Mouse (Mus musculus): Measurements from ENCODE around the gene Galk2. TPM values are rescaled to one million over a fixed set of nuclear protein-coding genes. Genes with fewer than 3 reads are reported as not detected.

The Galk2 gene
- total RNA-seq (2021): 10 to 100 TPM; 11.0 to 11.5 TPM
- long read RNA-seq, experiment 1, transcript Galk2-202 (10 exons, 1,928 nt): major isoform, 16 of 22 reads
- long read RNA-seq, experiment 1, partial matches to known transcripts: 3 of 22 reads
- long read RNA-seq, experiment 1, other reads (novel, unspliced or antisense): 3 of 22 reads
- long read RNA-seq, experiment 2, transcript Galk2-202 (10 exons, 1,928 nt): major isoform, 9 of 13 reads
- long read RNA-seq, experiment 2, partial matches to known transcripts: 0 of 13 reads
- long read RNA-seq, experiment 2, other reads (novel, unspliced or antisense): 2 of 13 reads

DNA sequence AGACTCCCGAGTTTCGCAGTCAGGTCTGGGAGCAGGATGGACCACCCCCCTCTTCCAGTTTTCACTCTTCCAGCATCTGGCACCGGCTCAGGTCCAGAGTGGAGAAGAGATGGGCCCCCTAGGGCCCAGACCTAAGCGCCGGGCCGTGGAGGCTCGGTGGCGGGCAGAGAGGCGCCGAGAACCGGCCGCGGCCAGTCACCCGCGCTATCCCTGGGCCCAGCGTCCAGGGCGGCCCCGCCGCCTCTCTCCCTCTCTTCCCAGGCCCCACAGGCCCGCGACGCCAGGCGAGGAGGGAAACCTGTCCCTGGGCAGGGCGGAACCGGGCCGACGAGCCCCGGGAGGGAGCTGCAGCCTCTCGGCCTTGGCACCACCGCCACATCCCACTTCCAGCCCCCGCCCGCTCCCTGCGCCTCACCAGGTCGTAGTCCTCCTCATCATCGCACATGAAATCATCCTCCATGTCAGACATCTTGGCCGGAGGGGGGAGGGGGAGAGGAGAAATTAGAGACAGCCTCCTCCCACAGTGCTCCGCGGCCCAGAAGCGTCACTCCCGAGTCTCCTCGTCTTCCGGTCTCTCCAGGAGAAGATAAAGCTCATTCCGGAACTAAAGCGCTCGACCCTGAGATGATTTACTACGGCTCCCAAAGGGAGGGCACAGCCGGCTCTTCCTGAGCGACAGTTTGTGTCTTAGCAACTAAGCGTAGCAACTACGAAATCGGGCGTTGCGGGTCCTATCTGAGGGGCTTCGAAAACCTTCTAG lies at the start of gene Galk2, which contains the start of gene Cops2:
Galk2 (plus strand) TSS at position 589 of the 760 bp plus-strand sequence.
Cops2 (minus strand) TSS at position 619 of the 760 bp plus-strand sequence.
- DNase-seq: peak; percentile 86

GRCm38 (mm10) chr2:125809551-125809950 lies 49.4 kb upstream of the Galk2 start:
- no peak for DNase-seq

DNA sequence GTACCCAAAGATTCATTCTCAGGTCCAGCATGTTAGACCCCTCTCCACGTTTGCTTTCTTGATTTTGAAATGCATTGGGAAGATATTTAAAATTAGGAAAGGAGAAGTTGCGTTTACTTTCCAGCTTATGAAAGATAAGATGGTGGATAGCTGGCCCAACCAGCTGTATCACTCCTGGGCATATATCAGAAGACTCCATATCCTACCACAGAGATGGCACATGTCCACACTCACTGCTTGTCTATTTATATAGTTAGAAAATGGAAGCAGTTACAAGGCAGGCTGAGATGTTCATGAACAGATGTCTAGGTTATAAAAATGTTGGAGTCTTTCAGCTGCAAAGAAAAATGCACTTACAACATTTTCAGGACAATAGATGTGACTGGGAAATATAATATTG lies 47.6 kb upstream of the Galk2 start:
- DNase-seq: no peak

DNA sequence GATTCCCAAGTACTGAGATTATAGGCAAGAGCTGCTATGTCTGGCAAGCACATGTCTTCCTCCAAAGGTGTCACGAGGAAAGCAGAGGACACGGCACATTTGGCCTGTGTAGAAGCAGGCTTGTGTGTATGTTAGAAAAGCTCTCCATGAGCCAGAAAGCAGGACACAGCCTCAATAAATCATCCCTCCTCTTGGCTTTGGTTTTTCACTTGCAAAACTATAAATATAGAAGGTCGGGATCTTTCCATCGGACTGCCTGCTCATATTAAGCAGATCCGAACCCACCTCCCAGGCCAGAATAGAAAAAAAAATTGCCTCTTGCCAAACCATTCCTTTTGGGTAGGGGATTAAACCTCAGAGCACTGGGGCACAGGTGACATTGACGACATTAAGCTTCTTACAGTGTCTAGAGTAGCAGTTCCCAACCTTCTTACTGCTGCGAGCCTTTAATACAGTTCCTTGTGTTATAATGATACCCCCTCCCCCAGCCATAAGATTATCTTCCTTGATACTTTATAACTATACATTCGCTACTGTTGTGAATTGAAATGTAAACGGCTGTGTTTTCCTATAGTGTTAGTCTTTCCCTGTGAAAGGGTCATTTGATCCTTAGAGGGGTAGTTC lies 44.8 kb upstream of the Galk2 start:
- DNase-seq: no peak

DNA sequence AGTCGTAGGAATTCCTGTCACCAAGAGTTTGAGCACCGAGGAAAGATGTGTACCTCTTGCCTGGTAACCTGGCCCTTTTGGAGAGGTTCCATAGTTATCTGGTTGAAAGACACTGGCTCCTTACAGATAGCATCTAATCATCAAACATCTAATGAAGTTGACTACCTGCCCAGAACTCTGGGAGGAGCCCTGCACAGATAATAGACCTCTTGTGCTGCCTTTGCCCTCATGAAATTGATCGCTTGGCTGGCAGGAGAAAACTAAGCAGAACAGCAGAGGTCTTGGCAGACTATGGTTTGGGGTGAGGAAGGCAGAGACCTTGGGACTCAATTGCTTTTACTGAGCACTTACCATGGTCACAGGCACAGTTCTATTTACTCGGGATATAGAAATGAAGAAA lies 38.5 kb upstream of the Galk2 start:
- DNase-seq: no peak

DNA sequence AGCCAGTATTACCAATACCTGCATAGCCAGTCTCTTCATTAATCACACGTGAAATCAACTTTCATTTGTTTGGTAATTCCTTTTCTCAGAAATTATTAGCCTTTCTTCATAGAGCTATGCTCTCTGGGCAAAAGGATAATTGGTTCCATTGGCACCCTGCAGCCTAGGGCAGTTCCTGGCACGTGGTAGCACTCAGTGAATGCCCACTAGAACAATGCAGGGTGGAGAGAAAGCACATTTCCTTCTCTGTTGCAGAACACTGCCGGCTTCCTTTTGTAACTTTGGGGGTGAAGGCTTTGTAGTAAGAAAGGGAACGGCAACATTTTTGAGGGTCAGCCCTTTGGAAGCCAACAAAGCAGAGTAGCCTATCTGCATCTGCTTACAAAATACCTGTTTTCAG lies 32.7 kb upstream of the Galk2 start:
- DNase-seq: no peak

DNA sequence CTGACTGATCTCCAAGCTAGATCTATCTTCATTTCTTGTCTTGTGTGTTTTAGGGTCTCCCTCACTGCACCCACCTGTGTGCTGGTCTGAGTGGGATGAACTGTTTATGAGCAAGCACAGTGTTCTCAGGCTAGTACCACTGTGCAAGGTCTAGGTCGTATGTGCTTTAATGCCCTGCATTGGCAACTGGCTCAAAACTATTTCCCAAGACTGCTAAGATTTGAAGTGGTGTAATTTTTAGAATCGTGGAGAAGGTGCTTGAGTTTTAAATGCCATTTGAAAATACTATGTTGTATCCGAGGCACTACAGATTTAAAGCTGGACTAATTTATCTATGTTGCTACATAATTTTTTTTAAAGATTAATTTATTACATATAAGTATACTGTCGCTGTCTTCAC lies 31.0 kb upstream of the Galk2 start:
- no peak for DNase-seq

DNA sequence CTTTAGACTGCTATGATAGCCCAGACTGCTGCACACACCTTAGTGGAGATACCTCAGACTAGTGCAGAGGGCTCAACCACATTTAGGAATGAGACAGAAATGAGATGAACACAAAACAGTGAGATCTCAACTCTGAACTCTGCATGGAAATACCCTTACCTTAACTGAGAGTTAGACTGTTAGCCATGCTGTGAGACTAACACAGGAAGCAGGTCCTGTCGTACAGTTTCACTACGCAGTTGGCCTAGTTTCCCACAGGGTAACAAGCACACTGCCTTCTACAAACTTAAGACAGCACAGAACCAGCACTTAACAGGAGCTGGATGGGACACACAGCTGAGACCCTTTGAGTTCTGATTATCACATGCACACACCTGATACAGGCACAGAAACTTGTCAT lies 29.0 kb upstream of the Galk2 start:
- DNase-seq: no peak

DNA sequence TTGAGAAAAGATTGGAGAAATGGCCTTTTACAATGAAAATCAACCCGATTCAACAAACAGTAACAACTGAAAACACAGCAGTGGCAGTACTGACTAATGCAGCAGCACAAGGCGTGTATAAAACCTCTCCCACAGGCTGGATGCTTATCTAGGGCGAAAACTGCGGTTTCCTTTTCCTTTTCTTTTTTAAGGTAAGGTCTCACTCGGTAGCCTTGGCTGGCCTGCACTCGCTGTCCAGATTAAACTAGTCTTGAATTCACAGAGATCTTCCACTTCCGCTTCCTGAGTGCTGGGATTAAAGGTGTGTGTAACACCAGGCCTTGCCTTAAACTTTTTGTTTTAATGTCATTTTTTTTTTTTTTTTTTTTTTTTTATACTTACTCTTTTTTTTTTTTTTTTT lies 20.8 kb upstream of the Galk2 start:
- DNase-seq: no peak

DNA sequence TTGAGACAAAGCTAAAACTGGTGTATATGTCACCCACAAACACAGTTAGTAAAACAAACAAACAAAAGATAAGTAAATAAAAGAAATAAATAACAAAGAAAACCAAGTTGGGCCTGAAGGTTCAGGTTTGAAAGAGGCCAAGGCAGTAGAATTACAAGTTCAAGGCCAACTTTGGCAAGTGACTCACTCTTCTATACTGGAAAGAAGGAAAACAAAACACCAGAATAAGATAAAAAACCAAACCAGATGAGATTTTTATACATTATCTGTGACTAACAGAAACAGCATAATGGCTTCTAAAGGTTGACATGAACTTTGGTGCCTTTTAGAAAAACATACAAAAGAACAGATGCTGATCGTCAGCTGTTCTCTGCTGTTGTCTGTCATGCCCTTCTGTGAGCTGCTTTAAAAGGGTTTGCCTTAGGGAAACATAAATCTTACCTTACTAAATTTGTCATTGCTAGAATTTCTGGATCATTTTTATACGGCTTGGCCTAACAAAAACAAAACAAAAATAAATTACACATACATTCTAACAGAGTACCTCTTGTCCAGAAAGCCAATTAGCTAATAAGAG lies 20.1 kb upstream of the Galk2 start:
- no peak for DNase-seq

DNA sequence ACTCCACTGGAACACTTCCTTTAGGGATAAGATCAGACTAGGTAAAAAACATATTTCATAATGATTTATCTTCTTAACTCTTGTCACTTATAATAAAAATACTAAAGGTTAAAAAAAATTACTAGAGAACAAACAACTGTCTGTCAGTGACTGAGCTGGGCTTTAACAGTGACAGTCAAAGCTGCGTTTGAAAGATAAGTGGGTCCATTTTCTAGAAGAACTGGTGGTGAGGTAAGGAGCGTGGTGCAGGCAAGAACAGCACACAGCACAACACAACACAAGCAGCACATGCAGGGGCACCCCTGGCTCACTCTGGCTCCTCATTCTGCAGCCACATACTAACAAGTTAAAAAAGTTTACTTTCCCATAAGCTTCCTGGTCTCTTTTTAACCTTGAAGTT lies 7.7 kb upstream of the Galk2 start:
- DNase-seq: no peak

DNA sequence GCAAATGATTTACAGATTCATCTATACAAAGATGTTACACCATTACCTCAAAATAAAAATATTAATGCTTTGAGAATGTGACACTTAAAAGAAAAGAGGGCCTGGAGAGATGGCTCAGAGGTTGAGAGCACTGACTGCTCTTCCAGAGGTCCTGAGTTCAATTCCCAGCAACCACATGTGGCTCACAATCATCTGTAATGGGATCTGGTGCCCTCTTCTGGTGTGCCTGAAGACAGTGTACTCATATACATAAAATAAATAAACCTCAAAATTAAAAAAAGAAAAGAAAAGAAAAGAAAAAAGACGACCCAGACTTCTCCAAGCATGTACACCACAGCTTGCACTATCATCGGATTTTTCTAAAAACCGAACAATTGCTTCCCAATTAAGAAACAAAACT lies 1.2 kb upstream of the Galk2 start:
- DNase-seq: no peak

- DNase-seq: no peak
Measured at GRCm38 (mm10) chr2:125863799-125864198, 4.9 kb downstream of the Galk2 start.

DNA sequence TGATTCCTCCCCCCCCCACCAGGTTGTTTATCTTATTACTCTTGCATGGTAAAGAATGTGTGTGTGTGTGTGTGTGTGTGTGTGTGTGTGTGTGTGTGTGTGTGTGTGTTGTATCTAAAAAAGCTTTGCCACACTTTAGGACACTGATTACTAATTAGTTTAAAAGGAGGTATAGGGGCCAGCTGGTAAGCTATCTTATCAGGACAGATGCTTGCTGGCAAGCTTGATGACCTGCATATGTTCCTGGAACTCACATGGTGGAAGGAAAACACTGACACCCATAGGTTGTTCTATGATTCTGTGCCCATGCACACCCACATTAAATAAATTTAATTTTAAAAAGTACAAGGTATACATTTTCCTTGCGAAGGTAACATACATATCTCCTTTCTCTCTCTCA lies 5.6 kb downstream of the Galk2 start:
- no peak for DNase-seq

- DNase-seq: no peak
Measured at GRCm38 (mm10) chr2:125865585-125865984, 6.7 kb downstream of the Galk2 start.

DNA sequence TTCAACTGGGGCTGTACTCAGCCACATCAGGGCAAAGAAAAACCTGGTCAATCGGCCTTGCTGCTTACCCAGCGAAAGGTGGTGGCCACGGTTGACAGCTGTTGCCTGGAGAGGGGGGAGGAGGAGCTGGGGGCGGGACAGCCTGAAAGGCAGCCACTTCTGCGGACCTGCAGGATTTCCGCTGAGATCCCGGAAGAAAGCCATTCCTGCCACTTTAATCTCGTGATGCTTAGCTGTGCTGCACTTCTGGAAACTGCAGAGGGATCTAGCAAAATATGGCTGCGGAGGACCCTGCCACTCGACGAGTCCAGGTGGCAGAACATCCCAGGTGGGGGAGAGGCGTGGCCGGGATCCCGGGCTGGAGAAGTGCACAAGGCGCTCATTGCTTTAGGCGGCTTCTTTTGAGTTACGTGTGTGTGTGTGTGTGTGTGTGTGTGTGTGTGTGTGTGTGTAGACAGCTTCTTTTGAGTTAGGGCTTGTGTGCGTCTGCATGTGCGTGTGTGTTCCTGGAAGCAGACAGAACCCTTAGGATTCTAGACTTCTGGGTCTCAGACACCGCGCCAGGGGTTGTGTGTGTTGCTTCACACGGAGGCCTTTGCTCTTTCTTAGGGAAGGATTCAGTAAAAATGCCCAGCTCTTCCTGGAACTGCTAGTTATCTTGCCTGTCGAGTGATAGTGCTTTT lies 7.3 kb downstream of the Galk2 start:
- DNase-seq: peak; percentile 57

DNA sequence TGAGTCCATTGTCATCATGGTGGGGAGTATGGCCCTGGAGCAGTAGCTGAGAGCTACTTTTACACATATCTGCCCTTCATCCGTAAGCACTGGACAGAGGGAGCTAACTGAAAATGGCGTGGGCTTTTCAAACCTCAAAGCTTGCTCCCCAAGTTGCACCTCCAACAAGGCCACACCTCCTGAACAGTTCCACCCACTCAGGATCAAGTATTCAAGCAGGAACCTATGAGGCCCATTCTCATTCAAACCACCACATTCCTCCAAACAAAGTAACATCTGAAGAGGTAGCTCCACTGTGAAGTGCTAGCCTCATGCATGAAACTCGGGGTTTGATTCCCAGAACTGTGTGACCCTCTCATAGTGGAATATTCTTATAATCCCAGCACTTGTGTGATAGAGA lies 9.4 kb downstream of the Galk2 start:
- DNase-seq: no peak

GRCm38 (mm10) chr2:125870159-125870558 lies 11.2 kb downstream of the Galk2 start:
- no peak for DNase-seq

DNA sequence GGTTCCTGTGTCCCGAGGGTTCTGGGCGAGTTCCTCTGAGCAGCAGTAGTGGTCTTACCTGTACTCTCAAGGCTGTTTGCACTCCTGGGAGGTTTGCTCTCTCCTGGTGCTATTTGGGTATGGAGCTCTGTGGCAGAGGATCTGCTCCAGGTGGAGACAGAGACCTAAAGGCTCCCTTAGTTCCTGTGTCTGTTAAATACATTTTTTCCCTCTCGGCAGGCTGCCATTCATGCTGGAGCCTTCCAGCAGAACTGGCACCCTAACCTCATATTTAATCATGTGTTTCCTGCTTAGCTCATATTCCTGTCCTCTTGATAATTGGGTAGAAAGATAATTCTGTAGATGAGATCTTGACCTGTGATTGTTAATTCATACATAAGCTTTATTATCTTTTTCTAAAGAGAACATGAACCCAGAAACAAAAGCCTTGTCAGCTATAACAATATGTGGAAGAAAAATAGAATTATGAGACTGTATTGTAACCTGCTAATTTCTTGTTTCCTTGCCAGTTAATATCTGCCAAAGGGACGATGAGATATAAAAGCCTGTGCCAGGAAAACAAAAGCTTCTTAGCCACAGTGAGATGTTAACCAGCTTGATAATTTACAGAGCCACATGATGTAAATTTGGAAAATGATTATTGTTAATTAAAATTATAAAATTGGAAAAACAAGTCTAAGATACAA lies 27.1 kb downstream of the Galk2 start:
- peak; percentile 11 for DNase-seq

- peak; percentile 32 for DNase-seq
Measured at GRCm38 (mm10) chr2:125893096-125893495, 34.2 kb downstream of the Galk2 start.

DNA sequence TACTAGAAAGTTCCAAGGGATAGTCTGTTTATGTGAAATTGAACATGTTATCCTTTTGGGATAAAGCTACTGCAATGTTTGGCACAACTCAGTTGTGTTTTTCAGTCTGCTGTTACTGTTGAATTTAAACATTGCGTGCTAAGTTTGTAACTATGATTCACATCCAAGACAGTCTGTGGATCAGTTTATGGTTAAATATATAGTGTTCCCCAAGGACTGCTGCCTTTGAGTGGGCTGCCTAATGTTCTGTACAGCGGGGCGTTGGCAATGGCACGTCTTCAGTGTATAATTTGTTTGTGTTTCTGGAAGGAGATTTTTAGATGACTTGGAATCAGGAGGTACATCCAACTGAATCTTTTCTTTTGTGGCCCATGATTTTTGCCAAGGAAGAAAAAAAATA lies 36.2 kb downstream of the Galk2 start:
- DNase-seq: no peak

GRCm38 (mm10) chr2:125896355-125896754 lies 37.4 kb downstream of the Galk2 start:
- no peak for DNase-seq

Data from gastrocnemius, postnatal 10 days (tissue).